Mouse (Mus musculus) naive thymus-derived CD4-positive, alpha-beta T cell, adult 2 months (primary cell): ENCODE data around the gene Fam25c.
A peak's percentile ranks its signal among the peaks of the same experiment; 100 is the strongest.
"Not testable (repeated sequence)": the region's sequence is repeated elsewhere in the genome, so short reads cannot be mapped to it uniquely, and the experiment has no call there.

Source experiments
- DNase-seq: peaks from one replicate; pipeline ENCODE4 v3.0.0-alpha.2; 2011; ENCODE audit warnings: low read depth

The Fam25c gene

DNA sequence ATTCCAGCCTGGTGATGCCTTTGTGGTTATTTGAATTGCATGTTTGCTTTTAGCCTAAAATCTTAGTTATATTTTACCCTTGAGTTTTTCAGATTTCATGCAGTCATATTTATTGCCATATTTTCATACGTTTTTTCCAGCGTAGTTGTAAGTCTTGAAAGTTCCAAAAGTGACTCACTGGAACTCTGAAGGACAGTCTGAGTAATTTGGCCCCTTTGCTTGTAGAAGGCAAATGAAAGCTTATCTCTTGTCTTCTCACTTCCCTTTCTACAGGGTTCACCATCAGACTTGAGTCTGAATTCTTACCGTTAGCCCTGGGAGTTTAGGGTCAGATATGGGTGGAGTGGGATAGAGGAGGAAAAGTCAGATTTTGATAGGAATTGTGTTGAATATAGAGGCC is 28.6 kb downstream of the Fam25c start:
- no peak for DNase-seq

DNA sequence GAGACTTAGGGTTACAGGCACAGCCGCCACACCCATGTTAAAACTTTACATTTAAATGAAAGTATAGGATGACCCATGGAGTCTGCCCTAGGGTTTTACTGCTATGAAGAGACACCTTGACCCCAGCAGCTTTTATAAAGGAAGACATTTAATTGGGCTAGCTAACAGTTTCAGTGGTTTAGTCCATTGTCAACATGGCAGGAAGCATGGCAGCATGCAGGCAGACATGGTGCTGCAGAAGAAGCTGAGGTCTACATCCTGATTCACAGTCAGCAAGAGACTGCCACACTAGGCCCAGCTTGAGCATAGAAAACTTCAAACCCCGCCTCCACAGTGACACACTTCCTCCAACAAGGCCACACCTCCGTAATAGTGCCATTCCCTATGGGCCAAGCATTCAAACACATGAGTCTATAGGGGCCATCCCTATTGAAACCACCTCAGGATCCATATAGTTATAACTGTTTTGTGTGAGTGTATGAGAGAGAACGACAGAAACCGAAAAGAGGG is 31.6 kb downstream of the Fam25c start:
- DNase-seq = no peak

- DNase-seq = no peak
These were observed 37.1 kb downstream of the Fam25c start for GRCm38 (mm10) chr14:34318113-34318512.

DNA sequence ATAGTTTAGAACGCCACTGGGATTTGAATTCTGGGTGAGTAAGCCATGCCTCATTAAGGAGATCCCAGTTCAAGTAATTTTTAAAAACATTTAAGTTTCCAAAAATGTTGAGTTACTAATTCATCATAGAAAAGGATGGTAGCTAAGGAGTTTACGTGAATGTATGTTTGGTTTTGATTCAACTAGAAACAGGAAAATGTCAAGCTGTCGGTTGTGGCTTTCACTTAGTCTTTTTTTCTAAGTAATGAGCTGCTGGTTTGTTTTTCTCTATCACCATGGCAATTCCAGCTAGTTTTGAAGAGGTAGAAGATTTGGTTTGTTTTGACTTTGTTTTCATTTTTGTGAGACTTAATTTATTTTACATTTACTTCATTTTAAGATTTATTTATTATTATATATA is 37.8 kb downstream of the Fam25c start:
- peak; percentile 65 for DNase-seq

GRCm38 (mm10) chr14:34316346-34316745 is 38.9 kb downstream of the Fam25c start:
- no peak for DNase-seq

DNA sequence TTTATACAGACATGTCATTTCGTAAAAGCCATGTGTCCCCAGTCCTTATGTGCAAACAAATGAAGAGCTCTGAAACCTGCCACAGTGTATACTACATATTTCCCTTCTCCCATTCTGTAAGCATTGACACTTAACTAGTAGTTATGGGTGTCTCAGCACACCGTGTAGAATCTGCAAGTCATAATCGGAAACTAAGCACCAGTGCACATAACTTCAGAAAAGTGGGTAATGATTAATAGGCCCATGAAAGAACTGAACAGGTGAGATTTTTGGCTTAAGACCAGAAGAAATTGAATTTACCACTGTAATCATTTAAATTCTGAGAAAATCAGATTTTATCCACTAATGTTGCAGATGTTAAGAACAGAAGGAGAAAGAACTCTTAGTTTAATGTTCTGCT is 40.4 kb downstream of the Fam25c start:
- no peak for DNase-seq

DNA sequence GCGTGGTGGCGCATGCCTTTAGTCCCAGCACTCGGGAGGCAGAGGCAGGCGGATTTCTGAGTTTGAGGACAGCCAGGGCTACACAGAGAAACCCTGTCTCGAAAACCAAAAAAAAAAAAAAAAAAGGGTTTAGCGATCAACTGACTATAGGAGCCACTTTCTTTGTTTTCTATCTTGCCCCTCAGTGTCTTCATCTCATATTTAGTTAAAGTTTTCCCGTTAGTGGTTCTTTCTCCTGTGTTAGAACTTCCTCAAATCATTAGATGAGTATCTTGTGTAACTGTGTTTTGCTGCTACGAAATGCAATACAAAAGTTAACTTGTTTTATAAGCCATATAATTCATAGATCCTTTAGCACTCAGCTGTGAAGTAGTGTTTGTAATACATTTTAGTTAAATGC is 40.9 kb downstream of the Fam25c start:
- not testable (repeated sequence) for DNase-seq

DNA sequence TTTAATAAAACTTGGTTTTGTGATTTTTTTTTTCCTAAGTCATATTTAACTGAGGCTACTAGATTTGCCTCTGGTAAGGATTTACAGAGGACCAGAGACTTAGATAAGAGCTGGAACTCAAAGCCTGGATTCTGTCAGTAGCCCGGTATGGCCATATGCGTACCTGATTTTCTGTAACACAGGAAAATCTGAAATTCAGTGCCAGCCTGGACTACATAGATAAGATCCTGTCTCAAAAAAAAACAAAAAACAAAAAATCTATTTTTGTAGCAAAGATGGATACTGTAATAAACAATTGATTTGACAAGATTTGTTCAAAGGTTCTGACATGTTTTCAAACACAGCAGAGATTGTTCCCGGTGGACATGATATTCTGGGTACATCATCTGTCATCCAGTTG is 41.6 kb downstream of the Fam25c start:
- DNase-seq = no peak

DNA sequence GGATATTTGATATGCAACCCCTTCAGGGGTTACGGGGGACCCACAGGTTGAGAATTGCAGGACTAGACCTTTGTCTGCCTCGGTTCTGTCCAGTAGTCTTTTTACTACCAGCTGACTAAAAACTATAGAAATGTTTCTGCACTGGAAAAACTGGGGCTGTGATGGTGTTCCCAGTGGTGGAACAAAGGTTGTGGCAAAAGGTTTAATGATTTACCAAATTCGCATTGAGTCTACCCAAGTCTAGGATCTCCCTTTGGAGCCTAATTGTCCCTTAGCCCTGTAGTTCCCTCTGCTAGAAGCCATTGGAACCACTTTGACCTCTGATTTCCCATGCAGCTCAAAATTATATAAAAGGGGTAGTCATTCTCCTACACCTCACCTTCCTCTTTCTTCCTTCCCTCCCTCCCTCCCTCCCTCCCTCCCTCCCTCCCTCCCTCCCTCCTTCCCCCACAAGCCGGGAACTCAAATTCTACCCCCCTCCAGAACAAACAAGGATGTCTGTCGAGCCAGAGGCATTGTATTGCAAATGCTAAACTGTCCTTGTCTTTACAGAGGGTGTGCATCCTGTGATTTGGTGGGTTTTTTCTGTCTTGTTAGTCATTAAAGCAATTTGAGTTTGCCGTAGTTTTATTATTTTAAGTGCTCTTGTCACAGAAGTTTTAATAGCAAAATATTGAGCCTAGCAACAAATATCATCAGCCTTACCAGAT is 42.7 kb downstream of the Fam25c start:
- DNase-seq = peak; percentile 12

GRCm38 (mm10) chr14:34311691-34312090 is 43.5 kb downstream of the Fam25c start:
- DNase-seq = no peak

- peak; percentile 75 for DNase-seq
These were observed 44.1 kb downstream of the Fam25c start for GRCm38 (mm10) chr14:34311021-34311631.

- DNase-seq = peak; percentile 93
These were observed 44.8 kb downstream of the Fam25c start, which contains the start of the genes Shld2 and Glud1 for GRCm38 (mm10) chr14:34310234-34310965. Gene Shld2, minus strand, starts transcription at chr14:34310493. Gene Glud1, plus strand, starts transcription at chr14:34310727.

- DNase-seq = no peak
These were observed 45.4 kb downstream of the Fam25c start for GRCm38 (mm10) chr14:34309907-34310233.

DNA sequence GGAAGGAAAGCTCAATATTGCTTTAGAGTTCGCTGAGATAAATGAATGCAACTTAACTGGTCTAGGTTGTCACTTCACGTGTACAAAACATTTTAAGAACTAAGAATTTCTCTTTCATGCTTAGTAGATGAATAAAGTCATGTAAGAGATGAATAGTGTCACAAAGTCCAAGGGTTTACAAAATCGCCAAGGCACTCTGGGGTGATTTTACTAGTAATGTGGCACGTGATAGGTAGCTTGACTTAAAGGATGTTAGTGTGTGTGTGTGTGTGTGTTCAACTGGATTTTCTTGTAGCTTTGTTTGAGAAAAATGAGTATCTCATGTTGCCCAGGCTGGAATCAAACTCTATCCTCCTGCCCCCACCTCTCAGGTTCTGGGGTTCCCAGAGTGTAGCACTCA is 46.0 kb downstream of the Fam25c start:
- peak; percentile 13 for DNase-seq

DNA sequence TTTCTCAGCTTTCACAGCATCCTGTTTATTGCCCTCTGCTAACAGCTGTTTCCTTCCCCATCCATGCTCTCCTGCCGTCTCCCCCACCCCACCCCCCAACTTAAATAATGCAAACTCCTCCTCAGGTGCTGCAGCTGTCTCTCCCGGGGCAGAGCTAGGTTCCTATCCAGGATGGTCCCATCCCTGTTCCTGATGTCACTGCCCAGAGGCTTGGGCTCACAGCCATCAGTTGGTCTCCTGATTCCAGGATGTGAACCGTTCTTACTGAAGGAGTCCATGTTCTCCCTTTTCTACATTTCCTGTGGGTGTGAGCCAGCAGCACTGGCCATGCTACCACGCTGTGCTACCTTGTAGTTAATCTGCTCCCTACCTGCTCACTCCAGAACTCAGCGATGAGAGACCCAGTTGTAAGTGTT is 52.0 kb downstream of the Fam25c start:
- DNase-seq = no peak

DNA sequence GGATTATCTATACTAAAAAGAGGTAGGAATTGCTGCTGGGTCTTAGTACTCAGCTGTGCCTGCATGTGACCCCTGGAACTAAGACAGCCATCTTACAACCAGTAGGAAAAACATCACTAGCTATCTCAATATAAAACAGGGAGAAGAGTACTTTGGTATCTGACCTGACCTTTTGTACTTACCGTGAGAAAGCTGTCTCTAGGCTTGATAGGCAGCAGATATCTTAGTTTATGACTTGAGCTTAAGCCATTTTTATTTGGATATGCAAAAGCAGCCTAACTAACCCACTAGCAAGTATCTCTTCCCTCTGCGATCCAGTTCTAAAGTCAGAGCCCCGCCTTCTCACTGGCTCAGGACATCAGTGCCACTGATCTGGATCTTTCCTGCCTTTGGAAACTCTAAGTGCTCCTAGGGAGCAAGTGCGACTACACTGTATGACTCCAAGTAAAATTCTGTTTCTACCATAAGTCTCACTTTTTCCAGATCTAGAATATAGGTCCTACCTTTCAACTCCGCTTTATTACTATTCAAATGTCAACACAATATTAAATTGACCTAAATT is 52.5 kb downstream of the Fam25c start:
- no peak for DNase-seq
